In the genomic region with DNA sequence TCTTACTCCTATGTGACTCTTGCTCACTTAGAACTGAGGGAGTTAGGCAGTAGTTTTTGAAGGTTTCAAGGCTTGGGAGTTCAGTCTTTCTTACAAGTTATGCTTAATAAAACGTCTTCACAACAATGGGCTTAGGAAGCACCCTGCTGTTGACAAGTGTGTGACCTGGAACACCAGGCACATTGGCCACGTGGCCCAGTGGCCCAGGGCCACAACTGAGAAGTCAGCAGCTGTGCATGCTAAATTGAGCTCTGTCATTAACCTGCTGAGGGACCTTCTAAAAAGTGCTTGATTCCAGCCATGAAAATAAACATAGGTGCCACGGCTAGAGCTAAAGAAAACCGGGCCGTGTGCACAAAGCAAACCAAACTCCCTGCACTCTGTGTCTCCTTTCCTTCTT, we compare ENCODE assay signal across 15 mouse cellular contexts. TPM values are rescaled to one million over a fixed set of nuclear protein-coding genes. Genes with fewer than 3 reads are reported as not detected.
DNase-seq lines count a peak whose midpoint lies in the region; ATAC-seq and TF ChIP-seq lines count a peak whose summit lies in the region.
"Had no signal": no experiment of that assay in that cellular context is flagged by ENCODE, and none has a peak within 500 bp of the region (broad histone marks: within the 10 kb centered on the region; RNA-seq: fewer than 3 reads in every experiment).

No protein-coding gene starts in this region.

- H3K4me2 ChIP-seq in heart, embryonic 12.5 days = no peak overlapping the region
- no peak overlapping the region for H3K4me2 ChIP-seq in myocyte (ENCODE audit: low read depth)
- H3K4me2 ChIP-seq: limb, embryonic 15.5 days; lung, embryonic 15.5 days; midbrain, embryonic 15.5 days had no signal

- H3K9ac ChIP-seq in heart, embryonic 12.5 days = no peak overlapping the region
- H3K9ac ChIP-seq: forebrain, postnatal 0 days; limb, embryonic 15.5 days; lung, embryonic 15.5 days; midbrain, embryonic 15.5 days had no signal

- H3K27me3 ChIP-seq in heart, embryonic 12.5 days (replicated peaks) = no peaks in the 10 kb centered on the region
- H3K27me3 ChIP-seq in myocyte (ENCODE audit: control insufficient read depth, insufficient read depth, insufficient read length) = peaks cover 2% of the 10 kb centered on the region
- H3K27me3 ChIP-seq: limb, embryonic 15.5 days; lung, embryonic 15.5 days; midbrain, embryonic 15.5 days had no signal

- H3K27ac ChIP-seq in heart, embryonic 12.5 days (ENCODE audit: poor library complexity, severe bottlenecking) = no peak overlapping the region
- H3K27ac ChIP-seq: limb, embryonic 15.5 days; lung, embryonic 15.5 days; midbrain, embryonic 15.5 days had no signal

- no peaks in the 10 kb centered on the region for H3K4me1 ChIP-seq in heart, embryonic 12.5 days (replicated peaks)
- H3K4me1 ChIP-seq: limb, embryonic 15.5 days; midbrain, embryonic 15.5 days had no signal

- ATAC-seq in heart, embryonic 12.5 days (ENCODE audit: insufficient number of reproducible peaks, low FRiP score) = no peak
- ATAC-seq: midbrain, embryonic 15.5 days had no signal

- H3K4me3 ChIP-seq in heart, embryonic 12.5 days = no peak overlapping the region
- no peak overlapping the region for H3K4me3 ChIP-seq in myocyte
- H3K4me3 ChIP-seq: limb, embryonic 15.5 days; lung, embryonic 15.5 days; midbrain, embryonic 15.5 days had no signal

- H3K36me3 ChIP-seq in heart, embryonic 12.5 days = no peaks in the 10 kb centered on the region
- no peaks in the 10 kb centered on the region for H3K36me3 ChIP-seq in myocyte (ENCODE audit: control insufficient read depth, insufficient read depth)
- H3K36me3 ChIP-seq: limb, embryonic 15.5 days; lung, embryonic 15.5 days; midbrain, embryonic 15.5 days had no signal

- H3ac ChIP-seq in myocyte (ENCODE audit: control insufficient read depth, insufficient read length) = no peak overlapping the region

- H3K79me2 ChIP-seq in myocyte (ENCODE audit: control insufficient read depth, insufficient read depth) = no peaks in the 10 kb centered on the region

- TF ChIP-seq POLR2A in myocyte (IDR thresholded peaks at IDR 0.05; ENCODE audit: insufficient read length, low read depth) = no peak

- 60% methylated on average over 5 of the region's 5 CpGs for WGBS in heart, embryonic 12.5 days

- no peaks in the 10 kb centered on the region for H3K9me3 ChIP-seq in heart, embryonic 12.5 days (replicated peaks)
- H3K9me3 ChIP-seq: limb, embryonic 15.5 days; lung, embryonic 15.5 days; midbrain, embryonic 15.5 days had no signal

- DNase-seq in heart, adult 11 months = peak; percentile 91
- DNase-seq in kidney, adult 8-10 months = peak; percentile 48 to 62
- no peak for DNase-seq in kidney, postnatal 4 days
- DNase-seq in gastrocnemius, postnatal 10 days = peak; percentile 20
- no peak for DNase-seq in cerebellum, adult 9-11 months
- DNase-seq in cerebellum, postnatal 4 days (ENCODE audit: low spot score in 2 of 2) = no peak
- DNase-seq: adrenal gland, postnatal 36 days; cerebellum, postnatal 25 days; forebrain, postnatal 0 days; right cerebral cortex, postnatal 14 days had no signal

TF ChIP-seq in myocyte, 11 proteins besides CTCF, POLR2A, EP300 and RAD21:
- TF ChIP-seq USF1 (IDR thresholded peaks at IDR 0.05; ENCODE audit: low read depth) (peak; percentile 51), E2F4 (IDR thresholded peaks at IDR 0.05; ENCODE audit: insufficient read depth) (no peak), SRF (IDR thresholded peaks at IDR 0.05; ENCODE audit: control insufficient read depth, insufficient read length, low read depth) (no peak), MYOG (IDR thresholded peaks at IDR 0.05; ENCODE audit: control insufficient read depth in 1 of 3, insufficient read depth in 1 of 3, insufficient read length in 2 of 3, low read depth in 2 of 3) (peak in 1 of 3 experiments; percentile 62), MYOD1 (IDR thresholded peaks at IDR 0.05; ENCODE audit: control insufficient read depth in 1 of 3, insufficient read length in 2 of 3, low read depth in 2 of 3) (peak in 1 of 3 experiments; percentile 44), REST (IDR thresholded peaks at IDR 0.05; ENCODE audit: insufficient read depth, insufficient read length) (no peak), POLR2AphosphoS2 (IDR thresholded peaks at IDR 0.05; ENCODE audit: insufficient read length, low read depth) (no peak), MAX (IDR thresholded peaks at IDR 0.05; ENCODE audit: low read depth) (no peak)

RNA-seq across cellular contexts. Expression of a gene that starts 51.7 kb away (rescaled TPM):
- polyA plus RNA-seq in heart, embryonic 12.5 days (2016; fragmentation: Nextera tagmentation; extraction: Ambion mirVana) = 0.32 and 0.48 TPM in 2 replicates
- total RNA-seq in gastrocnemius, postnatal 10 days (2021) = under 1 TPM in 1 of 2 experiments, not detected in 1; 0.14 TPM
- polyA plus RNA-seq in myocyte (2012; fragmentation: generic; extraction: Trizol) = not detected

Comparison
In these comparisons a context has a peak if more than half of its experiments do, and no peak if none do; other contexts are left out.
1. DNase-seq: peak in heart, adult 11 months (single experiment), kidney, adult 8-10 months (2 of 2) and gastrocnemius, postnatal 10 days (single experiment); none in kidney, postnatal 4 days (0 of 2), cerebellum, adult 9-11 months (single experiment) and cerebellum, postnatal 4 days (0 of 2).